In the genomic region with DNA sequence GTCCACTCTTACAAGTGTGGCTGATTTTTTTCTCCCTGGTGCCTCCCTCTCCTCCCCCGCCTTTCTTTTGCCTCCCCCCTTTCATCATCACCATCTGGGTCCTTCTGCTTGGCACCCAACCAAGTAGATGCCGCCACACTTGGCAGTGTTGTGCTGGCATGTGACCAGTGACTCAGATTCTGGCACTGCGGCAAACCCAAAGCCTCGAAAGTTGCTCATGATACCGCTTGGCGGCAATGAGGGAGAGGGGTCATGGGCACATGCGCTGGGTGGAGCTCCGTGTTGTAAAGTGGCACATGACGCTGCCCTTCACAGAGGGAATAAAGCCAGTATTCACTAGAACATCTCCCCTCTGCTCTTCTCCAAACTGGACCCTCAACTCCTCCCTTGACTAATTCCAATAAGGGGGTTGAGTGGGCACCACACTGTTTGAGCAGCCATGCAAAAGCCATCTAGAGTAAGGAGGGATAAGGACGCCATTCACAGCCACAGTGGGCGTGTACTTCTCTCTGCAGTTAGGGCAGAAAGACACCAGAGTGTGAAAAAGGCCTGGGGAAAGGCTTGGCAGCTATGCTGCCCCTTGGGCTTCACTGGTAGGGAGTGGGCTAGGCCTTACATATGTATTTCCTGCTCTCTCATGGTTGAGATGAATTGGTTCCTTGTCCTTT, we compare ENCODE assay signal across 9 mouse cellular contexts. TPM values are rescaled to one million over a fixed set of nuclear protein-coding genes. Genes with fewer than 3 reads are reported as not detected.
A peak's percentile ranks its signal among the peaks of the same experiment; 100 is the strongest.
DNase-seq lines count a peak whose midpoint lies in the region; ATAC-seq lines count a peak whose summit lies in the region.
"Had no signal": no experiment of that assay in that cellular context is flagged by ENCODE, and none has a peak within 500 bp of the region (broad histone marks: within the 10 kb centered on the region; RNA-seq: fewer than 3 reads in every experiment).

No protein-coding gene starts in this region.

- no peak for ATAC-seq in heart, embryonic 11.5 days (replicated peaks; ENCODE audit: insufficient number of reproducible peaks, low FRiP score, low TSS enrichment)
- peak; percentile 40 for ATAC-seq in hindbrain, embryonic 15.5 days (ENCODE audit: low FRiP score, low read depth)

- H3K9ac ChIP-seq in heart, embryonic 11.5 days (ENCODE audit: low read depth, low read length): no peak overlapping the region
- H3K9ac ChIP-seq in hindbrain, embryonic 15.5 days: no peak overlapping the region

- H3K27ac ChIP-seq in heart, embryonic 11.5 days (ENCODE audit: low read depth, low read length): no peak overlapping the region
- H3K27ac ChIP-seq in hindbrain, embryonic 15.5 days (replicated peaks): peak overlapping the region; percentile 97
- H3K27ac ChIP-seq: heart, adult 2 months had no signal

- H3K36me3 ChIP-seq in heart, embryonic 11.5 days (ENCODE audit: control insufficient read depth, insufficient read depth, low read length): no peaks in the 10 kb centered on the region
- H3K36me3 ChIP-seq in hindbrain, embryonic 15.5 days: no peaks in the 10 kb centered on the region

- 0 out of 2 replicates have a peak, but pooled peaks cover 4% of the 10 kb centered on the region for H3K4me1 ChIP-seq in heart, embryonic 11.5 days (ENCODE audit: control insufficient read depth, insufficient read depth, low read length)
- peaks cover 68% of the 10 kb centered on the region for H3K4me1 ChIP-seq in hindbrain, embryonic 15.5 days (replicated peaks)

- no peaks in the 10 kb centered on the region for H3K9me3 ChIP-seq in heart, embryonic 11.5 days (replicated peaks; ENCODE audit: control insufficient read depth, low read length)
- H3K9me3 ChIP-seq in hindbrain, embryonic 15.5 days: no peaks in the 10 kb centered on the region

- peak; percentile 35 to 59 for DNase-seq in heart, adult 18-20 months
- peak; percentile 91 for DNase-seq in Muller cell, postnatal 12 days (ENCODE audit: inconsistent ontology term)
- peak; percentile 99 for DNase-seq in cerebellum, postnatal 14 days
- peak; percentile 21 for DNase-seq in lung, postnatal 25 days (ENCODE audit: low spot score)
- DNase-seq in skeletal muscle tissue, adult 2 months (ENCODE audit: low read depth, low spot score): peak; percentile 44
- DNase-seq in embryo, embryonic 10 days (ENCODE audit: low spot score): no peak

- H3K27me3 ChIP-seq in heart, embryonic 11.5 days (ENCODE audit: control insufficient read depth, insufficient read depth, low read length): 0 out of 2 replicates have a peak, but pooled peaks cover 4% of the 10 kb centered on the region
- H3K27me3 ChIP-seq in hindbrain, embryonic 15.5 days: no peaks in the 10 kb centered on the region

- no peak overlapping the region for H3K4me2 ChIP-seq in heart, embryonic 11.5 days
- peak overlapping the region; percentile 58 for H3K4me2 ChIP-seq in hindbrain, embryonic 15.5 days

- 75% methylated on average over 11 of the region's 11 CpGs for WGBS in heart, embryonic 11.5 days (ENCODE audit: insufficient replicate concordance)
- WGBS in hindbrain, embryonic 15.5 days: 49% methylated on average over 11 of the region's 11 CpGs

- H3K4me3 ChIP-seq in heart, embryonic 11.5 days (ENCODE audit: low read depth, low read length): no peak overlapping the region
- peak overlapping the region; percentile 42 for H3K4me3 ChIP-seq in hindbrain, embryonic 15.5 days
- H3K4me3 ChIP-seq: heart, adult 2 months had no signal

RNA-seq across cellular contexts. Expression of a gene that starts 36.8 kb away (rescaled TPM):
- total RNA-seq in heart, adult 18-20 months (2021): 1 to 10 TPM; 4.5 to 5.0 TPM
- polyA plus RNA-seq in heart, embryonic 11.5 days (2014; fragmentation: Nextera tagmentation; extraction: Ambion mirVana): 2.9 and 3.1 TPM in 2 replicates
- 24.0 and 24.9 TPM in 2 replicates for polyA plus RNA-seq in hindbrain, embryonic 15.5 days (2015; fragmentation: Nextera tagmentation; extraction: Ambion mirVana)

RNA-seq across cellular contexts. Expression of a gene that starts 39.3 kb away (rescaled TPM):
- total RNA-seq in heart, adult 18-20 months (2021): 10 to 100 TPM; 11.3 to 12.9 TPM
- polyA plus RNA-seq in heart, embryonic 11.5 days (2014; fragmentation: Nextera tagmentation; extraction: Ambion mirVana): 12.4 and 15.1 TPM in 2 replicates
- polyA plus RNA-seq in hindbrain, embryonic 15.5 days (2015; fragmentation: Nextera tagmentation; extraction: Ambion mirVana): 29.4 and 32.6 TPM in 2 replicates

RNA-seq across cellular contexts. Expression of a gene that starts 40.0 kb away (rescaled TPM):
- total RNA-seq in heart, adult 18-20 months (2021): 10 to 100 TPM; 27.7 to 31.1 TPM
- 60.3 and 62.1 TPM in 2 replicates for polyA plus RNA-seq in heart, embryonic 11.5 days (2014; fragmentation: Nextera tagmentation; extraction: Ambion mirVana)
- polyA plus RNA-seq in hindbrain, embryonic 15.5 days (2015; fragmentation: Nextera tagmentation; extraction: Ambion mirVana): 47.3 and 50.1 TPM in 2 replicates

RNA-seq across cellular contexts. Expression of a gene that starts 51.1 kb away (rescaled TPM):
- 1 to 10 TPM; 3.3 to 8.3 TPM for total RNA-seq in heart, adult 18-20 months (2021)
- 9.1 and 11.4 TPM in 2 replicates for polyA plus RNA-seq in heart, embryonic 11.5 days (2014; fragmentation: Nextera tagmentation; extraction: Ambion mirVana)
- polyA plus RNA-seq in hindbrain, embryonic 15.5 days (2015; fragmentation: Nextera tagmentation; extraction: Ambion mirVana): 7.3 and 7.9 TPM in 2 replicates
